In the genomic region with DNA sequence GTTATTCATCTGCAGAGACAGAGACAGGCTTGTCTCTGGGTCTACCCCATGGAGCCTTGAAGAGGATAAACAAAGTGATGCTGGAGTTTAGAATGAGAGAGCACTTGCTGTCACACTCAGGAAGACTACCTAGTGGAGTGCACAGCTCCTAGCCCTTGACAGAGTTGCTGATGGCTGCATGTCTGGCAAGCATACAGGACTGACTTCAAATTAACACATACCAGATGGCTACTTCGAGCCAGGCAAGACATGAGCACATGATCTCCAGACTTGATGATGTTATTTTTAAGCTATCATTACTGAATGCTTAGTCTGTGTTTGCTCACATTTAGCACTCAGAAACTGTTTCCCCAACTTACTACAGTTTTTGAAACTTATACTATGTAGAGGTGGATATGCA, we compare ENCODE assay signal across 19 mouse cellular contexts. TPM values are rescaled to one million over a fixed set of nuclear protein-coding genes. Genes with fewer than 3 reads are reported as not detected.
A peak's percentile ranks its signal among the peaks of the same experiment; 100 is the strongest.
DNase-seq lines count a peak whose midpoint lies in the region; ATAC-seq lines count a peak whose summit lies in the region.
"Had no signal": no experiment of that assay in that cellular context is flagged by ENCODE, and none has a peak within 500 bp of the region (broad histone marks: within the 10 kb centered on the region; RNA-seq: fewer than 3 reads in every experiment).

No protein-coding gene starts in this region.

- no peaks in the 10 kb centered on the region for H3K27me3 ChIP-seq in forebrain, embryonic 16.5 days (replicated peaks; ENCODE audit: control insufficient read depth, insufficient read depth, low read length)
- no peaks in the 10 kb centered on the region for H3K27me3 ChIP-seq in forebrain, embryonic 13.5 days
- no peaks in the 10 kb centered on the region for H3K27me3 ChIP-seq in intestine, embryonic 14.5 days (replicated peaks; ENCODE audit: control insufficient read depth, insufficient read depth, low read length)
- no peaks in the 10 kb centered on the region for H3K27me3 ChIP-seq in intestine, embryonic 16.5 days (replicated peaks; ENCODE audit: control insufficient read depth, insufficient read depth, low read length)
- no peaks in the 10 kb centered on the region for H3K27me3 ChIP-seq in embryonic facial prominence, embryonic 10.5 days (replicated peaks; ENCODE audit: low read depth, poor library complexity, severe bottlenecking)
- H3K27me3 ChIP-seq: CH12.LX; embryonic facial prominence, embryonic 13.5 days; heart, embryonic 13.5 days; hindbrain, embryonic 15.5 days had no signal

- H3K4me3 ChIP-seq in forebrain, embryonic 16.5 days (replicated peaks; ENCODE audit: low read length) = no peak overlapping the region
- H3K4me3 ChIP-seq in forebrain, embryonic 13.5 days = no peak overlapping the region
- no peak overlapping the region for H3K4me3 ChIP-seq in intestine, embryonic 14.5 days (ENCODE audit: low read depth, low read length)
- no peak overlapping the region for H3K4me3 ChIP-seq in intestine, embryonic 16.5 days (ENCODE audit: low read length)
- H3K4me3 ChIP-seq in embryonic facial prominence, embryonic 10.5 days = no peak overlapping the region
- H3K4me3 ChIP-seq: embryonic facial prominence, embryonic 13.5 days; heart, embryonic 13.5 days; hindbrain, embryonic 15.5 days had no signal

- H3K27ac ChIP-seq in forebrain, embryonic 16.5 days (ENCODE audit: low read length) = no peak overlapping the region
- no peak overlapping the region for H3K27ac ChIP-seq in forebrain, embryonic 13.5 days
- H3K27ac ChIP-seq in intestine, embryonic 14.5 days (ENCODE audit: low read depth) = no peak overlapping the region
- H3K27ac ChIP-seq in intestine, embryonic 16.5 days (ENCODE audit: low read length) = no peak overlapping the region
- no peak overlapping the region for H3K27ac ChIP-seq in embryonic facial prominence, embryonic 10.5 days (replicated peaks)
- H3K27ac ChIP-seq: embryonic facial prominence, embryonic 13.5 days; heart, embryonic 13.5 days; hindbrain, embryonic 15.5 days had no signal

- H3K9me3 ChIP-seq in forebrain, embryonic 16.5 days (ENCODE audit: control insufficient read depth, low read length) = no peaks in the 10 kb centered on the region
- no peaks in the 10 kb centered on the region for H3K9me3 ChIP-seq in forebrain, embryonic 13.5 days (replicated peaks)
- no peaks in the 10 kb centered on the region for H3K9me3 ChIP-seq in intestine, embryonic 14.5 days (ENCODE audit: control insufficient read depth, low read length)
- H3K9me3 ChIP-seq in intestine, embryonic 16.5 days (ENCODE audit: control insufficient read depth, low read length) = no peaks in the 10 kb centered on the region
- no peaks in the 10 kb centered on the region for H3K9me3 ChIP-seq in embryonic facial prominence, embryonic 10.5 days
- H3K9me3 ChIP-seq: embryonic facial prominence, embryonic 13.5 days; heart, embryonic 13.5 days; hindbrain, embryonic 15.5 days had no signal

- H3K4me2 ChIP-seq in forebrain, embryonic 16.5 days (ENCODE audit: low read length) = no peak overlapping the region
- H3K4me2 ChIP-seq in forebrain, embryonic 13.5 days = no peak overlapping the region
- no peak overlapping the region for H3K4me2 ChIP-seq in intestine, embryonic 14.5 days (ENCODE audit: low read length)
- no peak overlapping the region for H3K4me2 ChIP-seq in intestine, embryonic 16.5 days (ENCODE audit: low read depth, low read length)
- H3K4me2 ChIP-seq: embryonic facial prominence, embryonic 13.5 days; heart, embryonic 13.5 days; hindbrain, embryonic 15.5 days had no signal

- peak; percentile 29 for DNase-seq in intestine, embryonic 14.5 days (ENCODE audit: low spot score)
- DNase-seq in brain, adult 2 months (ENCODE audit: low read depth, low spot score) = peak; percentile 61
- no peak for DNase-seq in embryonic facial prominence, embryonic 10.5 days (ENCODE audit: low spot score)
- no peak for DNase-seq in urinary bladder, postnatal 10 days (ENCODE audit: low spot score)
- DNase-seq: adrenal gland, adult 8-10 months; adrenal gland, postnatal 36 days; cerebellum, adult 11-12 months; cerebellum, adult 9-10 months; cerebellum, postnatal 25 days; gastrocnemius, postnatal 14 days; heart, postnatal 36 days; kidney, adult 11 months had no signal

- H3K9ac ChIP-seq in forebrain, embryonic 16.5 days (replicated peaks; ENCODE audit: low read depth, low read length) = no peak overlapping the region
- H3K9ac ChIP-seq in forebrain, embryonic 13.5 days = no peak overlapping the region
- no peak overlapping the region for H3K9ac ChIP-seq in intestine, embryonic 14.5 days (ENCODE audit: low read length)
- no peak overlapping the region for H3K9ac ChIP-seq in intestine, embryonic 16.5 days (ENCODE audit: low read depth, low read length)
- H3K9ac ChIP-seq: embryonic facial prominence, embryonic 13.5 days; heart, embryonic 13.5 days; hindbrain, embryonic 15.5 days had no signal

- WGBS in forebrain, embryonic 16.5 days = 67% methylated on average over 1 of the region's 1 CpGs
- 82% methylated on average over 1 of the region's 1 CpGs for WGBS in forebrain, embryonic 13.5 days
- WGBS in intestine, embryonic 14.5 days = 43% methylated on average over 1 of the region's 1 CpGs
- 50% methylated on average over 1 of the region's 1 CpGs for WGBS in intestine, embryonic 16.5 days
- 64% methylated on average over 1 of the region's 1 CpGs for WGBS in embryonic facial prominence, embryonic 10.5 days

- H3K4me1 ChIP-seq in forebrain, embryonic 16.5 days (replicated peaks; ENCODE audit: control insufficient read depth, insufficient read depth, low read length) = no peaks in the 10 kb centered on the region
- no peaks in the 10 kb centered on the region for H3K4me1 ChIP-seq in forebrain, embryonic 13.5 days
- no peaks in the 10 kb centered on the region for H3K4me1 ChIP-seq in intestine, embryonic 14.5 days (replicated peaks; ENCODE audit: control insufficient read depth, insufficient read depth, low read length)
- H3K4me1 ChIP-seq in intestine, embryonic 16.5 days (ENCODE audit: control insufficient read depth, insufficient read depth, low read length) = no peaks in the 10 kb centered on the region
- no peaks in the 10 kb centered on the region for H3K4me1 ChIP-seq in embryonic facial prominence, embryonic 10.5 days
- H3K4me1 ChIP-seq: embryonic facial prominence, embryonic 13.5 days; hindbrain, embryonic 15.5 days had no signal

- peak; percentile 65; the same call in 1 of the 2 replicates for ATAC-seq in forebrain, embryonic 16.5 days
- ATAC-seq in forebrain, embryonic 13.5 days = no peak
- ATAC-seq in intestine, embryonic 14.5 days (replicated peaks; ENCODE audit: low FRiP score, low TSS enrichment, low read depth) = no peak
- ATAC-seq in intestine, embryonic 16.5 days = no peak

- no peaks in the 10 kb centered on the region for H3K36me3 ChIP-seq in forebrain, embryonic 16.5 days (ENCODE audit: control insufficient read depth, insufficient read depth)
- H3K36me3 ChIP-seq in forebrain, embryonic 13.5 days (ENCODE audit: poor library complexity, severe bottlenecking) = no peaks in the 10 kb centered on the region
- no peaks in the 10 kb centered on the region for H3K36me3 ChIP-seq in intestine, embryonic 14.5 days (ENCODE audit: control insufficient read depth, insufficient read depth, low read length)
- H3K36me3 ChIP-seq in intestine, embryonic 16.5 days (ENCODE audit: control insufficient read depth, insufficient read depth, low read length) = no peaks in the 10 kb centered on the region
- H3K36me3 ChIP-seq in embryonic facial prominence, embryonic 10.5 days (replicated peaks) = no peaks in the 10 kb centered on the region
- H3K36me3 ChIP-seq: embryonic facial prominence, embryonic 13.5 days; heart, embryonic 13.5 days; hindbrain, embryonic 15.5 days had no signal

RNA-seq across cellular contexts. Expression of a gene that starts 19.1 kb away (rescaled TPM):
- 52.8 and 59.4 TPM in 2 replicates for polyA plus RNA-seq in forebrain, embryonic 16.5 days (2015; fragmentation: Nextera tagmentation; extraction: Ambion mirVana)
- 38.5 and 42.3 TPM in 2 replicates for polyA plus RNA-seq in forebrain, embryonic 13.5 days (2015; fragmentation: Nextera tagmentation; extraction: Ambion mirVana)
- 39.0 and 39.1 TPM in 2 replicates for polyA plus RNA-seq in intestine, embryonic 14.5 days (2014; fragmentation: Nextera tagmentation; extraction: Ambion mirVana)
- polyA plus RNA-seq in intestine, embryonic 16.5 days (2015; fragmentation: Nextera tagmentation; extraction: Ambion mirVana) = 41.1 and 42.5 TPM in 2 replicates
- 30.5 and 32.1 TPM in 2 replicates for polyA plus RNA-seq in embryonic facial prominence, embryonic 10.5 days (2016; fragmentation: Nextera tagmentation; extraction: Ambion mirVana)

Comparison
In these comparisons a context has a peak if more than half of its experiments do, and no peak if none do; other contexts are left out.
1. DNase-seq: peak in intestine, embryonic 14.5 days (single experiment) and brain, adult 2 months (single experiment); none in embryonic facial prominence, embryonic 10.5 days (single experiment) and urinary bladder, postnatal 10 days (single experiment).